Mouse (Mus musculus) lung, postnatal 0 days (tissue): ENCODE measurements around the gene Spata25.

Experiments used
- CTCF ChIP-seq: IDR thresholded peaks from 2 replicates; pipeline ENCODE4 v1.5.1; 2016; ENCODE audit warnings: antibody characterized with exemption, mild to moderate bottlenecking
- EP300 ChIP-seq: IDR thresholded peaks from 2 replicates; pipeline ENCODE4 v1.6.1; 2016; ENCODE audit warnings: antibody characterized with exemption, mild to moderate bottlenecking, control low read depth

DNA sequence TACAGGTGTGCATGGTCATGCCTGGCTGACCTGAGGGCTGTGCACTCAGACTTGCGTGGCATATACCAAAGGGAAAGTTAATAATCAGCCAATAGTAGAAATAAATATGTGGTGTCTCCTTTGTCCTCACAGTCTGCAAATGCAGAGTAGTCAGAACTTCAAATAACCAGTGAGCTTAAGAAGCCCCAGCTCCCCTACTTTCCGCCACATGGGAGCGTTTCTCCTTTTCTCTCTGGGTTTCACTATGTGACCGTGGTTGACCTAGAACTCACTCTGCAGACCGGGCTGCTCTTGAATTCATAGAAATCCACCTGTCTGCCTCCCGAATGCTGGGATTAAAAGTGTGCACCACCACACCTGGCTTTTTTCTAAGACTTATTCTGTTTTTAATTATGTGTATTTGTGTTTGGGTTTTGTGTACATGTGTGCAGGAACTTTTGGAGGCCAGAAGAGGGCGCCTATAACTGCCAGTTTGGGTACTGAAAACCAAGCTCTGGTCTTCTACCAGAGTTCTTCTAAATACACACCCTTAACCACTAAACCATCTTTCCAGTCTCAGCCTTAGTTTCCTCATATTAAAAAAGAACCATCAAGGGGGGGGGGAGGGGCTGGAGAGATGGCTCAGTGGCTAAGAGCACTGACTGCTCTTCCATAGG, 44.3 kb downstream of the Spata25 start:
- TF ChIP-seq EP300: no peak
- peak; percentile 59 for TF ChIP-seq CTCF
